Mouse (Mus musculus) limb, embryonic 14.5 days (tissue): ENCODE data around the gene Tedc1. TPM values are rescaled to one million over a fixed set of nuclear protein-coding genes. Genes with fewer than 3 reads are reported as not detected.

Source experiments
- ATAC-seq: fragments of 200-750 bp; cut with Nextera tagmentation; 2 replicates; pipeline ENCODE4 v1.8.0; 2017; ENCODE audit warnings: low read depth, moderate number of reproducible peaks, moderate TSS enrichment; ENCODE audit not compliant: low FRiP score
- DNase-seq: peaks from one replicate; pipeline ENCODE4 v3.0.0-alpha.2; 2015; ENCODE audit warnings: low spot score
- H3K27ac ChIP-seq: fragments of 300-500 bp; sonication (generic); replicated peaks from 2 replicates; pipeline ENCODE4 v1.5.1; 2014; ENCODE audit warnings: low read depth, mild to moderate bottlenecking, low read length, moderate library complexity, mixed read lengths
- H3K27me3 ChIP-seq: fragments of 300-500 bp; sonication (generic); 2 replicates; pipeline ENCODE4 v1.6.1; 2014; ENCODE audit warnings: low read length, mixed read lengths; ENCODE audit not compliant: control insufficient read depth, insufficient read depth
- H3K36me3 ChIP-seq: fragments of 300-500 bp; sonication (generic); 2 replicates; pipeline ENCODE4 v1.6.1; 2014; ENCODE audit warnings: mild to moderate bottlenecking, low read length, moderate library complexity, mixed read lengths; ENCODE audit not compliant: control insufficient read depth, insufficient read depth
- H3K4me1 ChIP-seq: fragments of 300-500 bp; sonication (generic); 2 replicates; pipeline ENCODE4 v1.6.1; 2014; ENCODE audit warnings: antibody characterized with exemption, low read length, mixed read lengths; ENCODE audit not compliant: control insufficient read depth, insufficient read depth
- H3K4me2 ChIP-seq: fragments of 300-500 bp; sonication (generic); replicated peaks from 2 replicates; pipeline ENCODE4 v1.6.1; 2014; ENCODE audit warnings: low read depth, mild to moderate bottlenecking, low read length, moderate library complexity; ENCODE audit not compliant: severe bottlenecking
- H3K4me3 ChIP-seq: fragments of 300-500 bp; sonication (generic); replicated peaks from 2 replicates; pipeline ENCODE4 v1.5.1; 2014; ENCODE audit warnings: low read length
- H3K9ac ChIP-seq: fragments of 300-500 bp; sonication (generic); 2 replicates; pipeline ENCODE4 v1.6.1; 2014; ENCODE audit warnings: mild to moderate bottlenecking, low read depth, low read length, moderate library complexity; ENCODE audit not compliant: severe bottlenecking
- H3K9me3 ChIP-seq: fragments of 300-500 bp; sonication (generic); 2 replicates; pipeline ENCODE4 v1.6.1; 2016; ENCODE audit warnings: low read length; ENCODE audit not compliant: control insufficient read depth
- POLR2A ChIP-seq: fragments of 200-500 bp; IDR thresholded peaks from 2 replicates; pipeline ENCODE4 v1.8.0; 2012; ENCODE audit warnings: inconsistent platforms, mild to moderate bottlenecking, moderate library complexity, borderline replicate concordance; ENCODE audit not compliant: insufficient read depth, insufficient read length; ENCODE audit errors: extremely low read depth
- WGBS: fragments of 180-500 bp; shearing (Covaris S2); extraction: QIAGEN DNeasy Blood & Tissue Kit; methylation state at CpG from one replicate; pipeline ENCODE4 v1.1.7; 2014; 5-methylcytosine and 5-hydroxymethylcytosine counted together
- polyA plus RNA-seq, 2 experiments: library from polyadenylated mRNA; depleted of rRNA in 1 of 2; stranded (reverse) in 1 of 2; unstranded in 1 of 2; fragments of >200 nt; fragmentation: Nextera tagmentation in 1 of 2; extraction: Ambion mirVana in 1 of 2; gene quantifications; 2 replicates each; pipeline versions ENCODE4 v1.2.1 to v1.2.3; 2012 to 2014

The Tedc1 gene
- polyA plus RNA-seq, 2 experiments, result 19.5 to 30.8 TPM

GRCm38 (mm10) chr12:113155076-113155771, 997 bp upstream of the Tedc1 start:
- Histone ChIP-seq H3K9me3 (no peaks in the 10 kb centered on the region), H3K27me3 (no peaks in the 10 kb centered on the region), H3K27ac (peak overlapping the region; percentile 84), H3K4me2 (peak overlapping the region; percentile 95), H3K4me3 (peak overlapping the region; percentile 48), H3K9ac (peak overlapping the region; percentile 68), H3K36me3 (no peaks in the 10 kb centered on the region), H3K4me1 (peaks cover 19% of the 10 kb centered on the region)
- TF ChIP-seq POLR2A, result no peak
- peak; percentile 0; the same call in 1 of the 2 replicates for ATAC-seq
- DNase-seq, result no peak
- WGBS, result 6% methylated on average over 32 of the region's 32 CpGs

- Histone ChIP-seq H3K27me3 (no peaks in the 10 kb centered on the region), H3K27ac (no peak overlapping the region)
- under 1% methylated on average over 23 of the region's 23 CpGs for WGBS
Measured at GRCm38 (mm10) chr12:113156540-113156929, 314 bp downstream of the Tedc1 start.

GRCm38 (mm10) chr12:113157002-113157401, 781 bp downstream of the Tedc1 start:
- H3K4me2 ChIP-seq, result peak overlapping the region; percentile 95
- peaks cover 5% of the 10 kb centered on the region; the same call in 1 of the 2 replicates for H3K36me3 ChIP-seq
- 28% methylated on average over 8 of the region's 8 CpGs for WGBS
- H3K4me1 ChIP-seq, result peaks cover 14% of the 10 kb centered on the region
- no peak for DNase-seq
- no peak for TF ChIP-seq POLR2A
- H3K9ac ChIP-seq, result peak overlapping the region; percentile 54
- no peak for ATAC-seq
- no peaks in the 10 kb centered on the region for H3K9me3 ChIP-seq
- peak overlapping the region; percentile 63 for H3K4me3 ChIP-seq
- no peak overlapping the region for H3K27ac ChIP-seq
- H3K27me3 ChIP-seq, result no peaks in the 10 kb centered on the region

More at GRCm38 (mm10) chr12:113156540-113156929, 314 bp downstream of the Tedc1 start:
- peaks cover 17% of the 10 kb centered on the region for H3K4me1 ChIP-seq
- no peak for DNase-seq
- peak overlapping the region; percentile 95 for H3K4me2 ChIP-seq
- peaks cover 3% of the 10 kb centered on the region; the same call in 1 of the 2 replicates for H3K36me3 ChIP-seq
- H3K4me3 ChIP-seq, result peak overlapping the region; percentile 63
- H3K9ac ChIP-seq, result peak overlapping the region; percentile 54
- H3K9me3 ChIP-seq, result no peaks in the 10 kb centered on the region
- TF ChIP-seq POLR2A, result no peak
- peak; percentile 17 for ATAC-seq

- Histone ChIP-seq H3K9ac (no peak overlapping the region), H3K4me3 (no peak overlapping the region), H3K4me1 (peaks cover 12% of the 10 kb centered on the region), H3K9me3 (no peaks in the 10 kb centered on the region), H3K27me3 (no peaks in the 10 kb centered on the region), H3K27ac (no peak overlapping the region), H3K4me2 (no peak overlapping the region), H3K36me3 (peaks cover 5% of the 10 kb centered on the region; the same call in 1 of the 2 replicates)
- 94% methylated on average over 8 of the region's 8 CpGs for WGBS
- no peak for DNase-seq
- no peak for ATAC-seq
- no peak for TF ChIP-seq POLR2A
Measured at GRCm38 (mm10) chr12:113157521-113157920, 1.3 kb downstream of the Tedc1 start.

- ATAC-seq (no peak), DNase-seq (no peak)
- Histone ChIP-seq H3K4me2 (no peak overlapping the region), H3K4me1 (peaks cover 12% of the 10 kb centered on the region), H3K9me3 (no peaks in the 10 kb centered on the region), H3K27me3 (no peaks in the 10 kb centered on the region), H3K36me3 (peaks cover 7% of the 10 kb centered on the region; the same call in 1 of the 2 replicates), H3K4me3 (no peak overlapping the region), H3K27ac (no peak overlapping the region), H3K9ac (no peak overlapping the region)
- 88% methylated on average over 8 of the region's 8 CpGs for WGBS
- no peak for TF ChIP-seq POLR2A
Measured at GRCm38 (mm10) chr12:113157971-113158370, 1.8 kb downstream of the Tedc1 start.
